Mouse (Mus musculus) kidney, embryonic 14.5 days (tissue): ENCODE measurements around the gene Copg2. TPM values are rescaled to one million over a fixed set of nuclear protein-coding genes. Genes with fewer than 3 reads are reported as not detected.

ENCODE experiments used
- ATAC-seq: fragments of 200-750 bp; cut with Nextera tagmentation; 2 replicates; pipeline ENCODE4 v1.8.0; 2017; ENCODE audit warnings: moderate number of reproducible peaks, mild to moderate bottlenecking, moderate TSS enrichment, moderate library complexity; ENCODE audit not compliant: low FRiP score, low TSS enrichment
- H3K27ac ChIP-seq: fragments of 300-500 bp; sonication (generic); 2 replicates; pipeline ENCODE4 v1.5.1; 2014; ENCODE audit warnings: low read depth, mild to moderate bottlenecking, low read length, moderate library complexity, mixed read lengths
- H3K27me3 ChIP-seq: fragments of 300-500 bp; sonication (generic); 2 replicates; pipeline ENCODE4 v1.6.1; 2014; ENCODE audit warnings: mild to moderate bottlenecking, low read length; ENCODE audit not compliant: control insufficient read depth, insufficient read depth
- H3K36me3 ChIP-seq: fragments of 300-500 bp; sonication (generic); 2 replicates; pipeline ENCODE4 v1.6.1; 2014; ENCODE audit warnings: low read length, mixed read lengths; ENCODE audit not compliant: control insufficient read depth, insufficient read depth
- H3K4me1 ChIP-seq: fragments of 300-500 bp; sonication (generic); 2 replicates; pipeline ENCODE4 v1.6.1; 2014; ENCODE audit warnings: low read length, mixed read lengths; ENCODE audit not compliant: control insufficient read depth, insufficient read depth
- H3K4me2 ChIP-seq: fragments of 300-500 bp; sonication (generic); replicated peaks from 2 replicates; pipeline ENCODE4 v1.6.1; 2014; ENCODE audit warnings: low read depth, mild to moderate bottlenecking, low read length
- H3K4me3 ChIP-seq: fragments of 300-500 bp; sonication (generic); 2 replicates; pipeline ENCODE4 v1.5.1; 2014; ENCODE audit warnings: mild to moderate bottlenecking, low read length
- H3K9ac ChIP-seq: fragments of 300-500 bp; sonication (generic); 2 replicates; pipeline ENCODE4 v1.6.1; 2014; ENCODE audit warnings: low read depth, mild to moderate bottlenecking, low read length, moderate library complexity
- H3K9me3 ChIP-seq: fragments of 300-500 bp; sonication (generic); 2 replicates; pipeline ENCODE4 v1.6.1; 2016; ENCODE audit warnings: low read length; ENCODE audit not compliant: control insufficient read depth
- WGBS: fragments of 180-500 bp; shearing (Covaris S2); extraction: QIAGEN DNeasy Blood & Tissue Kit; methylation state at CpG from one replicate; pipeline ENCODE4 v1.1.7; 2014; 5-methylcytosine and 5-hydroxymethylcytosine counted together
- polyA plus RNA-seq: library from polyadenylated mRNA; unstranded; fragments of >200 nt; fragmentation: Nextera tagmentation; extraction: Ambion mirVana; gene quantifications from 2 replicates; pipeline ENCODE4 v1.2.1, GENCODE M21; 2014

Gene Copg2
- polyA plus RNA-seq, 1 experiment from 2014 or later = 30.1 TPM

DNA sequence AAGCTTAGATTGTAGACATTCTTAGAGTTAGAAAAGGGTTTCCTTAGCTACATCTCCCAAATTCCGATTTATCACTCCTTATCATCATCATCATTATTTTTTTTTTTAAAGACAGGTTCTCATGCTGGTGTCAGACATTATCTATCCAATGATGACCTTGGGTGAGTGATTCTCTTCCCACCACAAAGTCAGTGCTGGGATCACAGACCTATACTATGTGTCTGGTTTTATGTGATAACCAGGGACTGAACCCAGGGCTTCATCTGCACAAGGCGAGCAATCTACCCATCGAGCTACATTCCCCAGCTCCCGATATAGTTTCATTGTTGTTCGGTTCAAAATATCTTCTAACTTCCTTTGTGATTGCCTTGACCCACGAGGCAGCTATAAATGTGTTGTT, 183.1 kb downstream of the Copg2 start:
- peaks cover 23% of the 10 kb centered on the region for H3K4me1 ChIP-seq

DNA sequence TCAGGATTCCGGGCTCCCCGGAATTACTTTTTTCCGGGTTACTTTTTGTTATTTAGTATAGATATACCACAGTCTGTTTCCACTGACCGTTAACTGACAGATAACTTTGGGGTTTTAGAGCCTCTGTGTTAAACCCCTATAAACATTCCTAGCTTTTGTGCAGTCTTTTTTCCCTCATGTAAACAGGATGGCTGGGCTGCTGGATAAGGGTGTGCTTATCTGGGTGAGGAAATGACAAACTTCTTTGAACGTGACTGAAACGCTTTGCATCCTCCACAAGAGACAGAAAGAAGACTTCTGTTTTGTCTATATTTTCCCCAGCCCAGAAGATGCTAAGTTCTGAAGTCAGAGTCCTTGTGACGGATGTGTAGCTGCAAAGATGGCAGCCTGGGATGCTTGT, 184.1 kb downstream of the Copg2 start:
- Histone ChIP-seq H3K4me3 (no peak overlapping the region), H3K36me3 (no peaks in the 10 kb centered on the region), H3K27me3 (no peaks in the 10 kb centered on the region), H3K9ac (no peak overlapping the region), H3K4me1 (peaks cover 23% of the 10 kb centered on the region), H3K27ac (peak overlapping the region; percentile 65; the same call in 1 of the 2 replicates), H3K9me3 (no peaks in the 10 kb centered on the region), H3K4me2 (no peak overlapping the region)
- WGBS = 62% methylated on average over 7 of the region's 7 CpGs
- no peak for ATAC-seq

More for the DNA sequence above, 183.1 kb downstream of the Copg2 start:
- H3K9ac ChIP-seq = no peak overlapping the region
- ATAC-seq = no peak
- peak overlapping the region; percentile 83 for H3K27ac ChIP-seq
- no peaks in the 10 kb centered on the region for H3K27me3 ChIP-seq
- WGBS = 66% methylated on average over 6 of the region's 6 CpGs
- no peaks in the 10 kb centered on the region for H3K9me3 ChIP-seq
- no peak overlapping the region for H3K4me3 ChIP-seq
- no peaks in the 10 kb centered on the region for H3K36me3 ChIP-seq
- no peak overlapping the region for H3K4me2 ChIP-seq

DNA sequence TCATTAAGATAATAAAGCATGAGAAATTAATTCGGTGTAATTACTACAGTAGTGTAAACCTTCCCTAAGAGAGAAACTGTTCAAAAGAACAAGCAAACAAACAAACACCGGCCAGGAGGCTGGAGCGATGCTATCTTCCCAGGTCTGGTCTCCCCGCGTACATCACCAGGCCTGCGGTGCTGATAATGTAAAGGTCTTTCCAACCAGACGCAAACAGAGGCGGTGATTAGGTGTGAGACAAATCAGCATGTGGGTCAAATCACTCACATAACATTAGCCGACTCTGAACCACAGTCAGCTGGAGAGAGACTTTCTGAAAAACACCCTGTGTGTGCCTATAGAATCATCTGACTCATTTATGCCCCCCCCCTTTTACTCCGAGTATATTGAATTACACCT, 185.2 kb downstream of the Copg2 start:
- 67% methylated on average over 10 of the region's 10 CpGs for WGBS
- no peak for ATAC-seq
- H3K27ac ChIP-seq = peak overlapping the region; percentile 74; the same call in 1 of the 2 replicates

DNA sequence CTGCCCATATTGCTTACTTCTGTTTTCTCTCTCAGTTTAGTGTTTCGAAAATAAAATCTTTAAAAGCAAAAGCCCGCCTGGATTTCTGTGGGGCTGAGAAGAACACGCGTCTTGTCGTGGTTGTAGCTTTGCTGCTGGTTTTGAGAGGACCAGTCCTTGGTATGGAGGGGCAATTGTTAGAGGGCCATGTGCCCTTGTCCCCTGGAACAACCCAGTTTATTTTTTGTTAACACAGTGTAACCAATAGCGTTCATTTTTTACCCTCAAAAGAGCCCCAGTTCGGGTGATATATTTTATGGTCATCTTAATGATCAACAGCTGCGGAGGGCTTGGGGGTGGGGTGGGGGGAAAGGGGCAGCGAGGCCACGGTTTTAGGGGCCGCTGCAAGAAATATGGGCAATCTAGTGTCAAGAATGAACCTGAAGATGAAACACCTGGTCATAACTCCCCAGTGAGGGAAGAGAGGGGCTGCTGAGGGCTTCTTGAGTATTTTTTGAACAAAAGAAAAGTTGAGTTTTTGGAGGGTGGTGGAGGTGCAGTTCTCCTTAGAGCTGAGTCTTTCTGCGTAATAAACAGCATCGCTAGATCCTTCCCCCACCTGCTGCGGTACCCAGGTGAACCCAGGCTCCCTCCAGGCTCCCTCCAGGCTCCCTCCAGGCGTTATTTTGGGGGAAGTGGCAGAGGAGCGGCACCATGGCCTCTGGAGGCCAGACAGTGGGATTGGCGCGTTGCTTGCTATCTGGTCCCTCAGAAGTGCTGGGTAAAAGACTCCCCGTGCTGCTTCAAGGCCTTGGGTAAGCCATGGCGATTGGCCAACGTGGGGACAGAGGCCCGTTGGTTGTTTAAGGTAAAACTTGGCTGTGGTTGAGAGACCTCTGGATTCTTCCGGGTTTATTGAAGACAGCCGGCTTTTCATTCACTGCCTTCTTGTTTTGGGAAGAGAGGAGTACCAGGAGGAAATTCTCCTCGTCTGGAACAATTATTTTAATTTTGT, 185.9 kb downstream of the Copg2 start:
- Histone ChIP-seq H3K27me3 (no peaks in the 10 kb centered on the region), H3K4me3 (no peak overlapping the region), H3K9ac (no peak overlapping the region), H3K4me2 (no peak overlapping the region), H3K4me1 (peaks cover 20% of the 10 kb centered on the region; the same call in 1 of the 2 replicates), H3K27ac (peak overlapping the region; percentile 74), H3K9me3 (no peaks in the 10 kb centered on the region), H3K36me3 (no peaks in the 10 kb centered on the region)
- peak; percentile 46 for ATAC-seq
- 38% methylated on average over 25 of the region's 25 CpGs for WGBS

More for the DNA sequence above, 185.2 kb downstream of the Copg2 start:
- H3K36me3 ChIP-seq = no peaks in the 10 kb centered on the region
- peaks cover 21% of the 10 kb centered on the region for H3K4me1 ChIP-seq
- H3K9me3 ChIP-seq = no peaks in the 10 kb centered on the region
- no peak overlapping the region for H3K4me2 ChIP-seq
- no peak overlapping the region for H3K9ac ChIP-seq
- no peak overlapping the region for H3K4me3 ChIP-seq
- H3K27me3 ChIP-seq = no peaks in the 10 kb centered on the region

DNA sequence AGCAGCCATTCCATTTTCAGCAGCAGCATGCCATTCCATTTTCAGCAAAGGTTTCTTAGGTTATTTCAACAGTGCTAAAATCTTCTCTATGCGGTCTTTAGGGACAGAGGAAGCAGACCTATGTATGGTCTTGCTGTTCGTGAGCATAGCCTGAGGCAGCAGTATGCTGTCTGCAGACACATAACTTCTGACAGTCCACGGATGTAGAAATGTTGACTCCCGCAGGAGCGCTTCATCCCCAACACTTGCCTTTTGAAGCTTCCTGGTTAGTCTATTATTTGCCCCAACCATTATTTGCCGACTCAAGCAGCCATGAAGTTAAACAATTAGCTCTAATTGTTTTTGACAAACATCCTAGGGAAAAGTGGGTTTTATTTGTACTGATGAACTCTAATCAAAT, 187.5 kb downstream of the Copg2 start:
- no peak overlapping the region for H3K9ac ChIP-seq
- peak overlapping the region; percentile 70; the same call in 1 of the 2 replicates for H3K27ac ChIP-seq
- H3K4me1 ChIP-seq = peaks cover 18% of the 10 kb centered on the region
- H3K4me2 ChIP-seq = no peak overlapping the region
- no peaks in the 10 kb centered on the region for H3K9me3 ChIP-seq
- no peak overlapping the region for H3K4me3 ChIP-seq
- no peaks in the 10 kb centered on the region for H3K36me3 ChIP-seq
- WGBS = 34% methylated on average over 6 of the region's 6 CpGs
- H3K27me3 ChIP-seq = no peaks in the 10 kb centered on the region
- no peak for ATAC-seq

DNA sequence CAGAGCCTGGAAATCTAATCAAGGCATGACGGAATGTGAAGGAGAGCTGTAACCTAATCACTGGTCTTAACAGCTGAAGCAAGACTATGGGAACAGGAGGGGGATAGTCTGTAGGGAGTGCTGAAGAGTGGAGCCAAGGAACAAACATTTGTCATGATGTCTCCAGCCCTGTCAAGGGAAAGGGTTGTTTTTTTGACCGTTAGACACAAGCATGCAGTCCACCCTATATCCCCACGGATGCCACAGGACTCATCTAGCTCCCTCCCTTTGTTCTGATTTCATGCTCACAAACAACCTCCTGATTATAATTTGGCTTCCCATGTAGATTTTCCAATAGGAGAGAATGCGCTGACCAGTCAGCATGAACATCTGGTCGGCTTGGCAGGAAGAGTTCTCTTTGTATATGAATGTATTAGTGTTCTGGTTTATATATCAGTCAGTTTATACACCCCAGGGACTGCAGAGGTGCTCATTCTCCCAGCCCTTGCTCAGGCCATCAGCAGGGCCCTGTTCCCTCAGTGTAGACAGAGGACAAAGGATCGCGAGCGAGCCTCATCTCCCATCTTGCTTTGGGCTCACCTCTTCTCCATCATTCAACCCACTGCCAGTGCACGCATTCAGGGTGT, 192.5 kb downstream of the Copg2 start:
- H3K27ac ChIP-seq = peak overlapping the region; percentile 47; the same call in 1 of the 2 replicates
- WGBS = 77% methylated on average over 9 of the region's 9 CpGs
- no peak overlapping the region for H3K4me3 ChIP-seq
- no peaks in the 10 kb centered on the region for H3K36me3 ChIP-seq
- peaks cover 9% of the 10 kb centered on the region for H3K4me1 ChIP-seq
- H3K27me3 ChIP-seq = no peaks in the 10 kb centered on the region
- H3K9me3 ChIP-seq = no peaks in the 10 kb centered on the region
- no peak overlapping the region for H3K4me2 ChIP-seq
- H3K9ac ChIP-seq = no peak overlapping the region
- peak; percentile 65 for ATAC-seq

DNA sequence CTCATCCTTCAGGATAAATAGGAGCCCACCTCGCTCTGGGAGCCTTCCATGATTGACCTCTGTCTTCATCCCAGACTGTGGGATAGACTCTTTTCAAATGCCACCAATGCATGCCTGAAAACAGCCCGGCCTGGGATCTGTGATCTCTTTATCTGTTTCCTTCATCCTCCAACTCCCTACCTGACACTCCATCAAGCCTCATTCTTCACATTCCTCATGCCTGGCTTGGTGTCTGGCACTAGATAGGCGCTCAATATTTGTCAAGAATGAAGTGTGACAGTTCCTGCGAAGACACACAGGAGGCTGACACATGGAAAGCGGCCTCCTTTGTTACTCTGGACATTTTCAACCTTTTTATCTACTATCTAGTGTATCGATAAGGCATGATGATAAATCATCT, 193.1 kb downstream of the Copg2 start:
- 76% methylated on average over 6 of the region's 6 CpGs for WGBS
- Histone ChIP-seq H3K27ac (peak overlapping the region; percentile 1; the same call in 1 of the 2 replicates), H3K36me3 (no peaks in the 10 kb centered on the region), H3K4me2 (no peak overlapping the region), H3K9ac (no peak overlapping the region), H3K27me3 (no peaks in the 10 kb centered on the region), H3K9me3 (no peaks in the 10 kb centered on the region), H3K4me3 (no peak overlapping the region), H3K4me1 (peaks cover 9% of the 10 kb centered on the region)
- no peak for ATAC-seq

DNA sequence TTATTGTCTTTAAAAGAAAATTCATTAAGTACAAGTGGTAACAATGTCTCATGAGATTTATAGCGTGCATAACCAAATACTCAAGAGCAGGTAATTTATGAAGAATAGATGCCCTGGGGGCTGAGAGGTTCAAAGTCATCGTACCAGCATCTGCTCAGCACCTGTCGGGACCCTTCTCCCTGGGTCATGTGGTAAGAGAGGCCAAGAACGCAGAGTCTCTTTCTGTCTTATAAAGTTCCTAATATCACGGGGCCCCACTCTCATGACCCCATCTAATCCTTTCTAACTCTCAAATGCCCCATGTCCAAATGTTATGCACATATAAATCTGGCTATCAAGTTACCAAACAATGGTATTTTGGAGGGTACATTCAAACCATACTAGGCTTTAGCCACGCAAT, 193.7 kb downstream of the Copg2 start:
- Histone ChIP-seq H3K9ac (no peak overlapping the region), H3K4me2 (no peak overlapping the region), H3K27ac (0 out of 2 replicates have a peak overlapping the region, but pooled peaks have one; percentile 1), H3K4me3 (no peak overlapping the region), H3K36me3 (no peaks in the 10 kb centered on the region), H3K9me3 (no peaks in the 10 kb centered on the region), H3K4me1 (peaks cover 9% of the 10 kb centered on the region), H3K27me3 (no peaks in the 10 kb centered on the region)
- 46% methylated on average over 6 of the region's 6 CpGs for WGBS
- ATAC-seq = no peak

DNA sequence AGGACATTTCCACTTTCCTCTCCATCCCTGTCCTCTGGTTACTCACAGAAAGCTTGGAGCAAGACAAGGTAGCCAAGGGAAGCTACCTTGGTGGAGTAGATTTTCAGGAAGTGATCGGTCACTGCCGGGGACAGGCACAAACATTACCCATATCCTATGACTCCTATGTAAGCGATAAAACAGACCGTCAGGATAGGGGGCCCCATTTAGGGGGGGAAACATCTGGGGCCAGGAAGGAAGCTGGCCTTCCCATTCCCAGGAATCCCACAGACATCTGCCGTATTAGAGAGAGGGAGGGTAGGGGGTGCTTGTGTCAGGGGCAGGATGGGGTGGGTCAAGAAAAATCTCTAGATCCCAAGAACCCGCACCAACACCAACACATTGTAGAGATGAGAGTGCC, 196.4 kb downstream of the Copg2 start:
- Histone ChIP-seq H3K36me3 (no peaks in the 10 kb centered on the region), H3K4me2 (no peak overlapping the region), H3K27me3 (no peaks in the 10 kb centered on the region), H3K9ac (no peak overlapping the region), H3K4me1 (peaks cover 9% of the 10 kb centered on the region), H3K4me3 (no peak overlapping the region), H3K27ac (peak overlapping the region; percentile 86), H3K9me3 (no peaks in the 10 kb centered on the region)
- peak; percentile 68 for ATAC-seq
- WGBS = 16% methylated on average over 6 of the region's 6 CpGs
